Mouse (Mus musculus) c-Kit-positive CD71-positive TER-119-negative erythroid progenitor cells, embryonic 14.5 days (primary cell): Measurements from ENCODE around the gene Dlg5.

Experiments
- DNase-seq: peaks from one replicate; pipeline ENCODE4 v3.0.0-alpha.2; 2013; ENCODE audit warnings: low read depth

Dlg5 gene

GRCm38 (mm10) chr14:24124171-24124570 is 121.5 kb downstream of the Dlg5 start:
- no peak for DNase-seq

DNA sequence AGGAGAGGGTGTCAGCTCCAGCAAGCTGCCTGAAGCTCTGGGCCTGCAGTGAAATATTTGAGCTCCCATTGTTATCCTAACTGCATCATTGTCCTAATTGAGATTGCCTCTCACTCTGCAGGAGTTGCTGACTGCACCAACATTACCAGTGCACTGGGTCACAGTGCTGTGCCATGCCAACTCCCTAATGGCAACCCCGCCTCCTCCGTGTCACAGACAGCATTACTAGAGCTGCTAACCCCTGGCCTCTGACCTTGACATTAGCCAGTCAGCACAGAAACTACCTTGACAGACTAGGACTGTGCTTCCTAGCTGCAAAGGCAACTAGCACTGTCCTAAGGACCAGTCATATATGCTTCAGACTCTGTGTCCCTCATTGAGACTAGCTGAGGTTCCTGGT is 139.0 kb downstream of the Dlg5 start:
- no peak for DNase-seq

- DNase-seq = no peak
Observed at GRCm38 (mm10) chr14:24098828-24099227, 146.9 kb downstream of the Dlg5 start.

- DNase-seq = no peak
Observed at GRCm38 (mm10) chr14:24094656-24095055, 151.1 kb downstream of the Dlg5 start.

DNA sequence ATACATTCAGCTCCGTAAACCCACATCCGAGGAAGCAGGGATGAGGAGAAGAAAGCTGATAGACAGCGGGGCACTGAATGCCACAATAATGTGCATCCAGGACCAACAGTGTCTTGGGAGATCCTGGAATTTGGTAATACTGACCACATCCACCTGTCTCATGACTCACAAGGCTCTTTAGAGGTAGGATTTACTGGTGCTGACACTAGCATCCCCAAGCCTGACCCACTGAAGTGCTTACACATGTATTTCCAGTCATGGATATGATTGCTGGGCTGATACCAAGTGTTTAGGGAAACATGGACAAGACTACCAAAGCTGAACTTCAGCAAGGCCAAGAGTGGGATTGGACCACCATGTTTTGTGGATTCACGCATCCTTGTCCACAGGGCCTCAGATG is 152.5 kb downstream of the Dlg5 start:
- DNase-seq = no peak

GRCm38 (mm10) chr14:24092391-24092790 is 153.3 kb downstream of the Dlg5 start:
- no peak for DNase-seq

GRCm38 (mm10) chr14:24090790-24091189 is 154.9 kb downstream of the Dlg5 start:
- DNase-seq = no peak

- no peak for DNase-seq
Observed at GRCm38 (mm10) chr14:24089181-24089580, 156.5 kb downstream of the Dlg5 start.

DNA sequence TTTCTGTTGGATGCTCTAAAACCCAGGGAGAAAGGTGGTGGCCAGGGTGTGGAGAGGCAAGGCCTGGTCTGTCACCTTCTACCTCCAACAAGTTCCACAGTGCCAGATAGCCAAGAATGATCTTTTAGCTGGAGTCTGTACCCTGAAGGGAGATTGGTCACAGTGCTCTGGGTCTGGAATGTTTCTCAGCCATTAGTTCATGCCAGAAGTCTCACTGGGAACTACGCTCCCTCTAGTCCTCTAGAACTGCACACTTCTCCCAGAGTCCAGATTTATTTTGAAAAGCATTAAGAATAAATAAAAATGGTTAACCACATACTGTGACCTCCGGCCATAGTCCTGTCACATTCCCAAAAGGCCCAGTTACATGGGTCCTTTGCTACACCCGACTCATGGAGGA is 158.3 kb downstream of the Dlg5 start:
- no peak for DNase-seq

GRCm38 (mm10) chr14:24086481-24086880 is 159.2 kb downstream of the Dlg5 start:
- no peak for DNase-seq
